In the genomic region with DNA sequence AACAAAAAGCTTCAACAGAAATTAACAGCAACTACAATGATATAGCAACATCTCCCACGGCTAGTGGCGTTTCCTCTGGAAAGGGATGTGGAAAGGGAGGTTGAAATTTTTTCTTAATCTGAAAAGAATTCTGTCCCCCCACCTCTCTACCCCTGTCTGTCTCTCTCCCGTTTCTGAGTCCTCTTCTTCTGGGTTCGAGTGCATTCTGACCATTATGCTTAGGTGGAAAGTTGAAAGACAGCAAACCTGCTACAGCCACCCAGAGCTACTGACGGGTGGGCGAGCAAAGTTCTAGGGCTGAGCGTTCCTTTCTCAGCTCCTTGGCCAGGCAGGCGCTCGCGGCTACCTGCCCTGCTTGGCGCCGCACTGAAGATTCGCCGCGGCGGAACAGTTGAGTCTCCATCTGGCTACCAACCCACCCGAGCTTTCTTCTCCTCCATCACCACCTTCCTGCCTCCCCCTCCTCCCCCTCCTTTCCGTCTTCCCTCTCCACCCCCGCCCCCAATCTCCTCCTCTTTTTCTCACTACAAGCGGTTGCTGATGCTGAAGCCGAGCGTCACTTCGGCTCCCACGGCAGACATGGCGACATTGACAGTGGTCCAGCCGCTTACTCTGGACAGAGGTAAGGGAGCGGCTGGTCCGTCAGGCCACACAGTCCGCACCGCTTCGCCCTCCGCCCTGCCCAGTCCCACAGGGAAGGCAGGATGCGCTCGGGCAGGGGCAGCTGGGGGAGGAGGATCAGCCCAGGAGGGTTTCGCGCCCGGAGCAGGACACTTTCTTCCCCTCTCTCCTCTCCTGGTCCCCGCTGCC, we compare ENCODE assay signal across 8 mouse cellular contexts. TPM values are rescaled to one million over a fixed set of nuclear protein-coding genes. Genes with fewer than 3 reads are reported as not detected.
DNase-seq lines count a peak whose midpoint lies in the region; ATAC-seq and TF ChIP-seq lines count a peak whose summit lies in the region.

Lin7a (plus strand) TSS at position 366 of the 810 bp plus-strand sequence.

- H3K4me3 ChIP-seq in forebrain, embryonic 13.5 days: peak within 1 kb of the TSS; percentile 74
- H3K4me3 ChIP-seq in intestine, postnatal 0 days (ENCODE audit: low read depth, low read length): peak within 1 kb of the TSS; percentile 62
- peak within 1 kb of the TSS; percentile 55 for H3K4me3 ChIP-seq in limb, embryonic 14.5 days (replicated peaks; ENCODE audit: low read length)

- no peaks in the 10 kb centered on the region for H3K9me3 ChIP-seq in forebrain, embryonic 13.5 days (replicated peaks)
- H3K9me3 ChIP-seq in intestine, postnatal 0 days (ENCODE audit: control insufficient read depth): no peaks in the 10 kb centered on the region
- H3K9me3 ChIP-seq in limb, embryonic 14.5 days (ENCODE audit: control insufficient read depth, low read length): no peaks in the 10 kb centered on the region

- peaks cover 26% of the 10 kb centered on the region for H3K27me3 ChIP-seq in forebrain, embryonic 13.5 days
- H3K27me3 ChIP-seq in intestine, postnatal 0 days (replicated peaks; ENCODE audit: control insufficient read depth, insufficient read depth, low read length): peaks cover 18% of the 10 kb centered on the region; the same call in 1 of the 2 replicates
- H3K27me3 ChIP-seq in limb, embryonic 14.5 days (ENCODE audit: control insufficient read depth, insufficient read depth, low read length): peaks cover 28% of the 10 kb centered on the region

- WGBS in forebrain, embryonic 13.5 days: under 1% methylated on average over 38 of the region's 38 CpGs
- WGBS in intestine, postnatal 0 days: 4% methylated on average over 37 of the region's 38 CpGs
- 1% methylated on average over 38 of the region's 38 CpGs for WGBS in limb, embryonic 14.5 days

- peak within 1 kb of the TSS; percentile 57 for H3K27ac ChIP-seq in forebrain, embryonic 13.5 days
- H3K27ac ChIP-seq in intestine, postnatal 0 days (ENCODE audit: low read depth, low read length): no peak within 1 kb of the TSS
- H3K27ac ChIP-seq in limb, embryonic 14.5 days (replicated peaks; ENCODE audit: low read depth, low read length): no peak within 1 kb of the TSS

- no peak for TF ChIP-seq POLR2A in limb, embryonic 14.5 days (IDR thresholded peaks at IDR 0.05; ENCODE audit: borderline replicate concordance, extremely low read depth, insufficient read depth, insufficient read length)

- DNase-seq in cerebellum, adult 8-10 months: no peak
- DNase-seq in ZHBTc4 (ENCODE audit: low read depth, low spot score): peak; percentile 31
- DNase-seq in limb, embryonic 14.5 days (ENCODE audit: low spot score): no peak
- peak; percentile 70 for DNase-seq in retina, embryonic 14.5 days (ENCODE audit: low spot score)

- no peaks in the 10 kb centered on the region for H3K4me1 ChIP-seq in forebrain, embryonic 13.5 days
- H3K4me1 ChIP-seq in intestine, postnatal 0 days (replicated peaks; ENCODE audit: control insufficient read depth, insufficient read depth, low read length): no peaks in the 10 kb centered on the region
- no peaks in the 10 kb centered on the region for H3K4me1 ChIP-seq in limb, embryonic 14.5 days (ENCODE audit: control insufficient read depth, insufficient read depth, low read length)

- H3K36me3 ChIP-seq in forebrain, embryonic 13.5 days (ENCODE audit: poor library complexity, severe bottlenecking): no peaks in the 10 kb centered on the region
- no peaks in the 10 kb centered on the region for H3K36me3 ChIP-seq in intestine, postnatal 0 days (ENCODE audit: control insufficient read depth, insufficient read depth)
- H3K36me3 ChIP-seq in limb, embryonic 14.5 days (ENCODE audit: control insufficient read depth, insufficient read depth, low read length): no peaks in the 10 kb centered on the region

- peak within 1 kb of the TSS; percentile 95 for H3K4me2 ChIP-seq in forebrain, embryonic 13.5 days
- H3K4me2 ChIP-seq in intestine, postnatal 0 days (replicated peaks; ENCODE audit: low read depth): peak within 1 kb of the TSS; percentile 98
- H3K4me2 ChIP-seq in limb, embryonic 14.5 days (replicated peaks; ENCODE audit: low read depth, low read length, severe bottlenecking): peak within 1 kb of the TSS; percentile 94

- ATAC-seq in cerebellum, adult (ENCODE audit: insufficient number of reproducible peaks, low FRiP score, low TSS enrichment): peak; percentile 65
- peak; percentile 83 for ATAC-seq in forebrain, embryonic 13.5 days
- peak; percentile 28; the same call in 1 of the 2 replicates for ATAC-seq in intestine, postnatal 0 days
- ATAC-seq in limb, embryonic 14.5 days (ENCODE audit: low FRiP score, low read depth): peak; percentile 59
- ATAC-seq in megakaryocyte progenitor cell, adult 5-6 weeks (replicated peaks; ENCODE audit: poor library complexity): no peak

- TF ChIP-seq CTCF in intestine, postnatal 0 days (IDR thresholded peaks at IDR 0.05; ENCODE audit: low read depth): no peak

- H3K9ac ChIP-seq in forebrain, embryonic 13.5 days: peak within 1 kb of the TSS; percentile 80
- H3K9ac ChIP-seq in intestine, postnatal 0 days (ENCODE audit: low read depth, low read length): peak within 1 kb of the TSS; percentile 31
- H3K9ac ChIP-seq in limb, embryonic 14.5 days (ENCODE audit: low read depth, low read length, severe bottlenecking): peak within 1 kb of the TSS; percentile 62

RNA-seq across cellular contexts. Expression of gene Lin7a, which starts in this region (rescaled TPM):
- polyA plus RNA-seq in forebrain, embryonic 13.5 days (2015; fragmentation: Nextera tagmentation; extraction: Ambion mirVana): 9.5 and 12.8 TPM in 2 replicates
- 0.90 and 0.92 TPM in 2 replicates for polyA plus RNA-seq in intestine, postnatal 0 days (2015; fragmentation: Nextera tagmentation; extraction: Ambion mirVana)
- 2.1 and 2.6 TPM in 2 replicates for polyA plus RNA-seq in limb, embryonic 14.5 days (2012; rRNA removed)
- 4.7 and 5.2 TPM in 2 replicates for polyA plus RNA-seq in limb, embryonic 14.5 days (2014; fragmentation: Nextera tagmentation; extraction: Ambion mirVana)
- total RNA-seq in megakaryocyte progenitor cell, adult 5-6 weeks (2015): not detected in 2 replicates
- not detected in 2 replicates for total RNA-seq in megakaryocyte progenitor cell, adult 5-6 weeks (2017)

Comparison
In these comparisons a context has a peak if more than half of its experiments do, and no peak if none do; other contexts are left out.
1. Peak in ATAC-seq, H3K4me3 ChIP-seq, H3K9ac ChIP-seq and H3K4me2 ChIP-seq in intestine, postnatal 0 days; RNA of the gene not detected or under 1 TPM.
2. DNase-seq: peak in ZHBTc4 (single experiment) and retina, embryonic 14.5 days (single experiment); none in cerebellum, adult 8-10 months (single experiment) and limb, embryonic 14.5 days (single experiment).
3. Peak in every context shown above with its lines, with median percentiles within 50 percentile points of each other: H3K4me2 ChIP-seq, H3K4me3 ChIP-seq and H3K9ac ChIP-seq.